16 mouse cellular contexts compared by ENCODE assay signal in genomic region chr10:30773181-30773580, GRCm38 (mm10).
"Had no signal": no experiment of that assay in that cellular context is flagged by ENCODE, and none has a peak within 500 bp of the region (broad histone marks: within the 10 kb centered on the region; RNA-seq: fewer than 3 reads in every experiment).

No protein-coding gene starts in this region.

- H3K4me1 ChIP-seq: limb, embryonic 12.5 days; midbrain, embryonic 15.5 days had no signal

- H3K36me3 ChIP-seq: midbrain, embryonic 15.5 days; neural tube, embryonic 13.5 days had no signal

- H3K4me2 ChIP-seq: limb, embryonic 12.5 days; midbrain, embryonic 11.5 days; midbrain, embryonic 15.5 days; neural tube, embryonic 13.5 days had no signal

- H3K9ac ChIP-seq: limb, embryonic 12.5 days; liver, embryonic 14.5 days; midbrain, embryonic 15.5 days; neural tube, embryonic 13.5 days had no signal

- H3K4me3 ChIP-seq: limb, embryonic 12.5 days; megakaryocyte, embryonic 14.5 days; midbrain, embryonic 15.5 days; neural tube, embryonic 13.5 days had no signal

- ATAC-seq: lung, postnatal 0 days; midbrain, embryonic 15.5 days had no signal

- DNase-seq: kidney, adult 9 months; kidney, postnatal 14 days; liver; lung, adult 2 months; lung, postnatal 4 days; right cerebral cortex, postnatal 4 days; spleen, adult 18-20 months; thymus, adult 18-20 months; thymus, postnatal 14 days had no signal

- H3K27me3 ChIP-seq: limb, embryonic 12.5 days; megakaryocyte, embryonic 14.5 days; midbrain, embryonic 15.5 days; neural tube, embryonic 13.5 days had no signal

- H3K27ac ChIP-seq: limb, embryonic 12.5 days; liver, embryonic 14.5 days; midbrain, embryonic 15.5 days; neural tube, embryonic 13.5 days had no signal

- H3K9me3 ChIP-seq: limb, embryonic 12.5 days; megakaryocyte, embryonic 14.5 days; midbrain, embryonic 15.5 days; neural tube, embryonic 13.5 days had no signal
